Comparison of ENCODE assay signal across 11 mouse cellular contexts in genomic region chr9:8970240-8970639, GRCm38 (mm10). TPM values are rescaled to one million over a fixed set of nuclear protein-coding genes. Genes with fewer than 3 reads are reported as not detected.
DNase-seq lines count a peak whose midpoint lies in the region; ATAC-seq lines count a peak whose summit lies in the region.
"Had no signal": no experiment of that assay in that cellular context is flagged by ENCODE, and none has a peak within 500 bp of the region (broad histone marks: within the 10 kb centered on the region; RNA-seq: fewer than 3 reads in every experiment).

No protein-coding gene starts in this region.

- H3K27ac ChIP-seq in kidney, embryonic 14.5 days (ENCODE audit: low read depth, low read length): no peak overlapping the region
- H3K27ac ChIP-seq: forebrain, embryonic 15.5 days; midbrain, embryonic 12.5 days had no signal

- H3K9me3 ChIP-seq in kidney, embryonic 14.5 days (ENCODE audit: control insufficient read depth, low read length): no peaks in the 10 kb centered on the region
- H3K9me3 ChIP-seq: forebrain, embryonic 15.5 days; midbrain, embryonic 12.5 days had no signal

- 29% methylated on average over 7 of the region's 7 CpGs for whole genome bisulfite sequencing in kidney, embryonic 14.5 days

- H3K9ac ChIP-seq in kidney, embryonic 14.5 days (ENCODE audit: low read depth, low read length): no peak overlapping the region
- H3K9ac ChIP-seq: forebrain, embryonic 15.5 days; midbrain, embryonic 12.5 days had no signal

- no peak overlapping the region for H3K4me3 ChIP-seq in kidney, embryonic 14.5 days (ENCODE audit: low read length)
- H3K4me3 ChIP-seq: forebrain, embryonic 15.5 days; midbrain, embryonic 12.5 days had no signal

- no peaks in the 10 kb centered on the region for H3K4me1 ChIP-seq in kidney, embryonic 14.5 days (ENCODE audit: control insufficient read depth, insufficient read depth, low read length)
- H3K4me1 ChIP-seq: forebrain, embryonic 15.5 days; midbrain, embryonic 12.5 days had no signal

- no peak; the same call in 1 of the 2 replicates for ATAC-seq in kidney, embryonic 14.5 days (ENCODE audit: low FRiP score, low TSS enrichment)
- ATAC-seq: forebrain, embryonic 15.5 days; Patski had no signal

- no peak overlapping the region for H3K4me2 ChIP-seq in kidney, embryonic 14.5 days (replicated peaks; ENCODE audit: low read depth, low read length)
- H3K4me2 ChIP-seq: forebrain, embryonic 15.5 days; midbrain, embryonic 12.5 days had no signal

- peak; percentile 21 for DNase-seq in adrenal gland, postnatal 10 days
- DNase-seq in adrenal gland, adult 2 months: no peak
- peak; percentile 33 for DNase-seq in kidney, postnatal 10 days
- DNase-seq in gastrocnemius, postnatal 4 days (ENCODE audit: low spot score in 2 of 2): peak; percentile 28 to 58
- DNase-seq in lung, postnatal 4 days: peak; percentile 29 to 60
- no peak for DNase-seq in embryo, embryonic 10 days (ENCODE audit: low spot score)
- no peak for DNase-seq in layer of hippocampus, adult 11-12 months (ENCODE audit: low spot score)

- no peaks in the 10 kb centered on the region for H3K27me3 ChIP-seq in kidney, embryonic 14.5 days (ENCODE audit: control insufficient read depth, insufficient read depth, low read length)
- H3K27me3 ChIP-seq: forebrain, embryonic 15.5 days; midbrain, embryonic 12.5 days had no signal

- no peaks in the 10 kb centered on the region for H3K36me3 ChIP-seq in kidney, embryonic 14.5 days (ENCODE audit: control insufficient read depth, insufficient read depth, low read length)
- H3K36me3 ChIP-seq: forebrain, embryonic 15.5 days; midbrain, embryonic 12.5 days had no signal

RNA-seq across cellular contexts. Expression of gene Gm16485, which starts 1.4 kb away (rescaled TPM):
- total RNA-seq in adrenal gland, postnatal 10 days (2021): not detected
- under 1 TPM in 1 of 2 experiments, not detected in 1; 0.17 TPM for total RNA-seq in adrenal gland, adult 2 months (2021)
- polyA plus RNA-seq in adrenal gland, adult 2 months (2012; rRNA removed): not detected in 2 replicates
- 0.06 and 0.08 TPM in 2 replicates for polyA plus RNA-seq in kidney, embryonic 14.5 days (2014; fragmentation: Nextera tagmentation; extraction: Ambion mirVana)
- under 1 TPM in 1 of 2 experiments, not detected in 1; 0.05 TPM for total RNA-seq in gastrocnemius, postnatal 4 days (2021)
- polyA plus RNA-seq: Patski had no signal

Comparison
In these comparisons a context has a peak if more than half of its experiments do, and no peak if none do; other contexts are left out.
1. DNase-seq: peak in adrenal gland, postnatal 10 days (single experiment), kidney, postnatal 10 days (single experiment), gastrocnemius, postnatal 4 days (2 of 2) and lung, postnatal 4 days (2 of 2); none in adrenal gland, adult 2 months (single experiment), embryo, embryonic 10 days (single experiment) and layer of hippocampus, adult 11-12 months (single experiment).